Mouse (Mus musculus) ES-Bruce4 (cell line): ENCODE results near the gene Igfbp1. TPM values are rescaled to one million over a fixed set of nuclear protein-coding genes. Genes with fewer than 3 reads are reported as not detected.

ENCODE experiments used
- H3K27ac ChIP-seq: 2 replicates; pipeline ENCODE4 v1.5.1; 2012; ENCODE audit warnings: low read length, inconsistent platforms; ENCODE audit not compliant: insufficient read depth
- H3K27me3 ChIP-seq: 2 replicates; pipeline ENCODE4 v1.6.1; 2012; ENCODE audit warnings: mild to moderate bottlenecking, low read length, inconsistent platforms; ENCODE audit not compliant: control insufficient read depth, poor library complexity, insufficient read depth, severe bottlenecking
- H3K36me3 ChIP-seq: 2 replicates; pipeline ENCODE4 v1.6.1; 2012; ENCODE audit warnings: inconsistent platforms, mild to moderate bottlenecking, low read length, moderate library complexity; ENCODE audit not compliant: control insufficient read depth, poor library complexity, insufficient read depth, severe bottlenecking
- H3K4me1 ChIP-seq: one replicate; pipeline ENCODE4 v1.8.1; 2011; ENCODE audit warnings: low read length; ENCODE audit not compliant: control insufficient read depth, insufficient read depth
- H3K4me3 ChIP-seq: 2 replicates; pipeline ENCODE4 v1.5.1; 2011; ENCODE audit warnings: low read depth, mild to moderate bottlenecking, low read length
- H3K9ac ChIP-seq: 2 replicates; pipeline ENCODE4 v1.6.1; 2012; ENCODE audit warnings: low read depth, mild to moderate bottlenecking, inconsistent platforms; ENCODE audit not compliant: poor library complexity, severe bottlenecking
- H3K9me3 ChIP-seq: replicated peaks from 2 replicates; pipeline ENCODE4 v1.6.1; 2012; ENCODE audit warnings: mild to moderate bottlenecking, low read length, inconsistent platforms; ENCODE audit not compliant: control insufficient read depth, poor library complexity, insufficient read depth, severe bottlenecking
- CTCF ChIP-seq: IDR thresholded peaks from one replicate; pipeline ENCODE4 v1.8.1; 2011; ENCODE audit warnings: low read depth, low read length
- EP300 ChIP-seq: IDR thresholded peaks from 2 replicates; pipeline ENCODE4 v1.6.1; 2011; ENCODE audit warnings: low read depth, low read length; ENCODE audit not compliant: insufficient read depth
- POLR2A ChIP-seq: IDR thresholded peaks from one replicate; pipeline ENCODE4 v1.8.1; 2011; ENCODE audit warnings: low read length; ENCODE audit not compliant: insufficient read depth
- polyA plus RNA-seq: library from polyadenylated mRNA; stranded (reverse); fragments of >200 nt; gene quantifications from 2 replicates; pipeline ENCODE4 v1.2.4, GENCODE M21; 2011; ENCODE audit warnings: low read depth; ENCODE audit not compliant: missing spikeins, insufficient read depth, insufficient read length

Igfbp1 gene
- polyA plus RNA-seq, 1 experiment, result not detected

DNA sequence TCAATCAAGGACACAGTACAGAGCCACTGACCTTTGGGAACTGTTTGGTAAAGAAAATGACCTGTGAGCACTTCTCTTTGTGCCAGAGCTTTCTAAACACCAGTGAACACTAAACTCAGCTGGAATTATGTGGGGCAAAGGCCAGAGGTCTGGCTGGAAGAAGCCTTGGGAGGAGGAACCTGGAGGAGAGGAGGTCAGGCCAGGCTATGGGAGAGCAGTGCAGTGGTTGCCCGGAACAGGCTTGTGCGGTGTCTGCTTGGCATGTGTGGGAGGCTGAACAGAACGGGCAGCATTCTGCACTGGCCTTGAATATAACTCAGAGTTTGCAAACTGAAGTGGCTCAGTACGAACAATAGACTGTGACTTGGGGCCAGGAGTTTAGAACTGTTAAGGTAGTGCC, 32.4 kb downstream of the Igfbp1 start:
- Histone ChIP-seq H3K4me1 (no peaks in the 10 kb centered on the region), H3K9ac (no peak overlapping the region), H3K36me3 (no peaks in the 10 kb centered on the region), H3K4me3 (no peak overlapping the region), H3K27ac (no peak overlapping the region), H3K27me3 (no peaks in the 10 kb centered on the region), H3K9me3 (no peaks in the 10 kb centered on the region)
- no peak for TF ChIP-seq POLR2A
- TF ChIP-seq CTCF, result no peak
- TF ChIP-seq EP300, result no peak

DNA sequence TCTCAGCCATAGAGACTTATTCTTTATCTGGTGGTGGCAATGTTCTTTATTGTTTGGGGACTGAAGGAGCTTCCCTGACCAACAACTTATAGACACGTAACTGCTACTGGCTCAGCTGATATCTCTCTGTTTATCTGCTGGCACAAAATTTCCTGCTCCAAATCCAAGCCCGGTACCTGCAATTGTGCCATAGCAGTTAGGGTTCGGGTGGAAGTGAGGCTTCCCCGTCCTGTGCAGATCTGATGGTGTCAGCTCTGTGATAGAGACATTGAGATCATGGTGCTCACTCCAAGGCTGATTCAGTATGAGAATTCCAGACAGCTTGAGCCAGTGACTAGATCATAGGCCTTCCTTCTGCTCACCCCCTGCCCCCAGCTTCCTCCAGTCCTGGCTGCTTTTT, 34.4 kb downstream of the Igfbp1 start:
- no peak overlapping the region for H3K4me3 ChIP-seq
- H3K36me3 ChIP-seq, result no peaks in the 10 kb centered on the region
- TF ChIP-seq EP300 (no peak), POLR2A (no peak), CTCF (no peak)

DNA sequence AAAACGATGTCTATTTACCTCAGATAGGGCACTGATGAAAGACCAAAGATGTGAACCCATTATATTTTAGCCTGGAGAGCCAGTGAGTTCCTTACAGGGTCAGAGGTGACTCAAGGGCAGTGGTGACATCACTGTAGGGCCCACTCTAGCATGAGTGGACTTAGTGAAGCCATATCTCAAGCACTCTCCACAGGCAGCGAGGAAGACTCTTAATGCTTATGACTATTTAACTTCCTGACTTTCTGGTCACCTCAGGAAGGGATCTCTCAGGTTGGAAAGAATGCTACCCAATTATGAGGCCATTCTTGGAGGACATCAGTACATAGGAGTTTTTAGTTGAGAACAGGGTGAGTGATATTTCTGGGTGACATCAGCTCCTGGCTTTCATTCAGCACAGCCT, 35.8 kb downstream of the Igfbp1 start:
- Histone ChIP-seq H3K4me3 (no peak overlapping the region), H3K9me3 (no peaks in the 10 kb centered on the region), H3K4me1 (no peaks in the 10 kb centered on the region), H3K36me3 (no peaks in the 10 kb centered on the region), H3K27ac (no peak overlapping the region), H3K9ac (no peak overlapping the region), H3K27me3 (no peaks in the 10 kb centered on the region)
- no peak for TF ChIP-seq EP300
- TF ChIP-seq CTCF, result no peak
- no peak for TF ChIP-seq POLR2A

More for the DNA sequence above, 34.4 kb downstream of the Igfbp1 start:
- Histone ChIP-seq H3K9me3 (no peaks in the 10 kb centered on the region), H3K4me1 (no peaks in the 10 kb centered on the region), H3K9ac (no peak overlapping the region), H3K27ac (no peak overlapping the region), H3K27me3 (no peaks in the 10 kb centered on the region)

DNA sequence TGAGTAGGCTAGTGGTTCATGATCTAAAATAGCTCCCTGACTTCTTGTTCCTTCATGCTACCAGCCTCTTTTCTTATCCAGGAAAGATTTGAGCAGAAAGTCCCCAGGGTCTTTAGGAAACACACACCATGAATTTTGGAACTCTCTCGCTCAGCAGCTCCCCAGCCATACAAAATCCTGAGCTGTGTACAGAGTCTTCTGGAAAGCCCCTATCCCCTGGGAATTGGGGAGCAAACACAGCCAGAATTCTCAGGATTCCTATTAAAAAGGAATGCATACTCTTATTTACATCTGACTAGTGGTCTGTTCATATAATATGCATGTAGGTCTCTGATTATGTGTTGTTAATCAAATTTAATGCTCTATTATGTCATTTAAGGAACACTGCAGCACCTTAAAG, 36.9 kb downstream of the Igfbp1 start:
- H3K27me3 ChIP-seq, result no peaks in the 10 kb centered on the region
- H3K27ac ChIP-seq, result no peak overlapping the region
- TF ChIP-seq POLR2A, result no peak
- TF ChIP-seq EP300, result no peak
- TF ChIP-seq CTCF, result no peak
- H3K36me3 ChIP-seq, result no peaks in the 10 kb centered on the region
- no peaks in the 10 kb centered on the region for H3K9me3 ChIP-seq
- H3K9ac ChIP-seq, result no peak overlapping the region
- H3K4me1 ChIP-seq, result no peaks in the 10 kb centered on the region
- H3K4me3 ChIP-seq, result no peak overlapping the region

DNA sequence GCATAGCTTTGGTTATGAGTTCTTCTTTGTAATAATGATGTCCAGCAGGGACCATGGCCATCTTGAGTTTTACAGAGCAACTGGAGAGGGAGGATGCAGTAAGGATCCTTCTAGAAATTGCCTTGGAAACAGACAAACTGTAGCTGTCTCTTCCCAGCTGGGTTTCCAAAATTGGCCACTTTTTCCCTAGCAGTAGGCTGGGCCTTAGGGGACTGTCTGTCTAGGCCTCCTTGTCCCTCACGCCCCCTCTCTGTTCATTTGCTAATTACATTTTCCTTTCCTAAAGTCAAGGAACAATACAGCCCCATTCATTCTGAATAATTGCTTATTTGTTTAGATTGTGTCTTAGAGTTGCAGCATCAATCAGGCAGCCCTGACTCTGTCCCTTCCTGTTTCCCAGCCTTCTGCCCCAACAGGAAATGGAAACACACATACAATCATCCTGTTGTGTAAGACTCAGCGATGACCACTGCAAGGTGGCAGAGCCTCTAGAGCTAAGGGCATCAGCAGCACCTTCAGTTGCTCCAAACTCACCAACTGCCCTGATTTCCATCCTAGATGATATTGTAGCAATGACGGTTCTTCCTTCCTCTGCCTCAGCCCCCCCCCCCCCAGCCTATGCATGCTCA, 37.5 kb downstream of the Igfbp1 start:
- no peaks in the 10 kb centered on the region for H3K27me3 ChIP-seq
- H3K36me3 ChIP-seq, result no peaks in the 10 kb centered on the region
- no peaks in the 10 kb centered on the region for H3K9me3 ChIP-seq
- TF ChIP-seq CTCF, result no peak
- TF ChIP-seq POLR2A, result no peak
- TF ChIP-seq EP300, result no peak
- H3K27ac ChIP-seq, result no peak overlapping the region
- H3K4me1 ChIP-seq, result no peaks in the 10 kb centered on the region
- no peak overlapping the region for H3K9ac ChIP-seq
- no peak overlapping the region for H3K4me3 ChIP-seq

DNA sequence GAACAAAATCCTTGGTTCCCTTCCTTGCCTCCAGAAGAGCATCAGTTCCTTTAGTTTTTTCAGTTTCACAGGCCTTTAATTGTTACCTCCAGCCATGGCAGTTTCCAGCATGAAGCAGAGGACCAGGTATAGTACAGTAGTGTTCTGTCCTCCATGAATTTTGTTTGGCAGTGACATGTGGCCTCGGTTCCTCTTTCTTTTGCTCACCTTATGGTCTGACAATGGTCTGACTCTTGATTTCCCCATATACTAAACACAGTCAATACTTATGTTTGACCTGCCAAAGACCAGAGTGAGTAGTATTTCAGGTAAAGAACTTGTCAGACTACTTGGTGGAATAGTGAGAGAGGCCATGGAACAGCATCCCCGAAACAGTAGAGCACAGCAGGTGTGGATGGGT, 39.2 kb downstream of the Igfbp1 start:
- no peak overlapping the region for H3K27ac ChIP-seq
- no peaks in the 10 kb centered on the region for H3K36me3 ChIP-seq
- H3K4me3 ChIP-seq, result no peak overlapping the region
- H3K27me3 ChIP-seq, result no peaks in the 10 kb centered on the region
- no peak overlapping the region for H3K9ac ChIP-seq
- no peaks in the 10 kb centered on the region for H3K9me3 ChIP-seq
- no peak for TF ChIP-seq CTCF
- no peak for TF ChIP-seq EP300
- TF ChIP-seq POLR2A, result no peak
- H3K4me1 ChIP-seq, result no peaks in the 10 kb centered on the region
